Mouse (Mus musculus): ENCODE results near the gene Rnf135. TPM values are rescaled to one million over a fixed set of nuclear protein-coding genes. Genes with fewer than 3 reads are reported as not detected.

Gene Rnf135
- polyA plus RNA-seq, 1 experiment: 4.9 TPM

- Histone ChIP-seq H3K4me1 (replicated peaks; ENCODE audit: control insufficient read depth, insufficient read depth, low read length) (peaks cover 9% of the 10 kb centered on the region; the same call in 1 of the 2 replicates), H3K27ac (ENCODE audit: control insufficient read depth, insufficient read depth, low read length) (no peak overlapping the region), H3K4me3 (ENCODE audit: control insufficient read depth, insufficient read depth, low read length) (no peak overlapping the region), H3K27me3 (ENCODE audit: control insufficient read depth, insufficient read depth, low read length) (peaks cover 8% of the 10 kb centered on the region; the same call in 1 of the 2 replicates), H3K36me3 (ENCODE audit: control insufficient read depth, insufficient read depth, low read length) (no peaks in the 10 kb centered on the region)
- TF ChIP-seq CTCF (IDR thresholded peaks at IDR 0.05; ENCODE audit: borderline replicate concordance, control insufficient read depth, extremely low read depth, insufficient read depth, low read length, poor library complexity): no peak
- no peak for TF ChIP-seq POLR2A (IDR thresholded peaks at IDR 0.05; ENCODE audit: control insufficient read depth, extremely low read depth, insufficient read depth, low read length, poor library complexity)
- 34% methylated on average over 2 of the region's 2 CpGs for WGBS
- no peak for DNase-seq
Measured at GRCm38 (mm10) chr11:80151541-80151940, 32.1 kb upstream of the Rnf135 start.

- H3K4me1 ChIP-seq (replicated peaks; ENCODE audit: control insufficient read depth, insufficient read depth, low read length): peaks cover 9% of the 10 kb centered on the region; the same call in 1 of the 2 replicates
- H3K27ac ChIP-seq (ENCODE audit: control insufficient read depth, insufficient read depth, low read length): no peak overlapping the region
- H3K4me3 ChIP-seq (ENCODE audit: control insufficient read depth, insufficient read depth, low read length): no peak overlapping the region
- DNase-seq: no peak
- H3K27me3 ChIP-seq (ENCODE audit: control insufficient read depth, insufficient read depth, low read length): peaks cover 8% of the 10 kb centered on the region; the same call in 1 of the 2 replicates
- no peaks in the 10 kb centered on the region for H3K36me3 ChIP-seq (ENCODE audit: control insufficient read depth, insufficient read depth, low read length)
- TF ChIP-seq POLR2A (IDR thresholded peaks at IDR 0.05; ENCODE audit: control insufficient read depth, extremely low read depth, insufficient read depth, low read length, poor library complexity) (no peak), CTCF (IDR thresholded peaks at IDR 0.05; ENCODE audit: borderline replicate concordance, control insufficient read depth, extremely low read depth, insufficient read depth, low read length, poor library complexity) (no peak)
- 96% methylated on average over 8 of the region's 8 CpGs for WGBS
Measured at GRCm38 (mm10) chr11:80152376-80152775, 31.3 kb upstream of the Rnf135 start.

GRCm38 (mm10) chr11:80153857-80154495, 29.7 kb upstream of the Rnf135 start, which contains the start of gene Adap2:
TSS of gene Adap2 (plus strand) at chr11:80154105.
- DNase-seq: peak; percentile 86
- H3K4me1 ChIP-seq (replicated peaks; ENCODE audit: control insufficient read depth, insufficient read depth, low read length): peaks cover 6% of the 10 kb centered on the region; the same call in 1 of the 2 replicates
- peak within 1 kb of the TSS; percentile 65 for H3K4me3 ChIP-seq (ENCODE audit: control insufficient read depth, insufficient read depth, low read length)
- no peak within 1 kb of the TSS for H3K27ac ChIP-seq (ENCODE audit: control insufficient read depth, insufficient read depth, low read length)
- WGBS: 1% methylated on average over 47 of the region's 47 CpGs
- H3K27me3 ChIP-seq (ENCODE audit: control insufficient read depth, insufficient read depth, low read length): peaks cover 8% of the 10 kb centered on the region; the same call in 1 of the 2 replicates
- H3K36me3 ChIP-seq (ENCODE audit: control insufficient read depth, insufficient read depth, low read length): no peaks in the 10 kb centered on the region
- TF ChIP-seq POLR2A (IDR thresholded peaks at IDR 0.05; ENCODE audit: control insufficient read depth, extremely low read depth, insufficient read depth, low read length, poor library complexity) (0 out of 2 replicates have a peak, but pooled peaks have one; percentile 9), CTCF (IDR thresholded peaks at IDR 0.05; ENCODE audit: borderline replicate concordance, control insufficient read depth, extremely low read depth, insufficient read depth, low read length, poor library complexity) (no peak; the same call in 1 of the 2 replicates)

- TF ChIP-seq POLR2A (IDR thresholded peaks at IDR 0.05; ENCODE audit: control insufficient read depth, extremely low read depth, insufficient read depth, low read length, poor library complexity) (0 out of 2 replicates have a peak, but pooled peaks have one; percentile 4), CTCF (IDR thresholded peaks at IDR 0.05; ENCODE audit: borderline replicate concordance, control insufficient read depth, extremely low read depth, insufficient read depth, low read length, poor library complexity) (no peak)
- 48% methylated on average over 25 of the region's 25 CpGs for WGBS
- no peak overlapping the region for H3K27ac ChIP-seq (ENCODE audit: control insufficient read depth, insufficient read depth, low read length)
Measured at GRCm38 (mm10) chr11:80154501-80154900, 29.1 kb upstream of the Rnf135 start.

DNA sequence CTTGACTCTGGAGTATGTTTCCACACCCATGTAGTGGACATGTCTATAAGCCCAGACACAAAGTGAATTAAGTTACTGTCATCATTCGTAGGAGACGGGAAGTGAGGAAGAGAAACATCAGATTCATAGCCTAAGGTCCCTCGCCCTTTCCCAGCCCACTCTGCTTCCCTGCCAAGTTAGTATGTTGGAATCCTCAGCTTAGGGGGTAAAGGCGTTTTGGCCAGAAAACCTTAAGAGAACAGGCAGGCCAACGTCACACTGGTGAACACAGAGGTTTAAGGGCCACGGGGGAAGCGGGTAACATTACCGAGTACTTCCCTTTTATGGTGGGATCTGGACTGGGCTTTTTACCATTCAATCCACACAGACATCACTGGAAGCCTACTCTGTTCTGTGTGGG, 28.1 kb upstream of the Rnf135 start:
- Histone ChIP-seq H3K4me1 (replicated peaks; ENCODE audit: control insufficient read depth, insufficient read depth, low read length) (peaks cover 6% of the 10 kb centered on the region; the same call in 1 of the 2 replicates), H3K4me3 (ENCODE audit: control insufficient read depth, insufficient read depth, low read length) (no peak overlapping the region), H3K36me3 (ENCODE audit: control insufficient read depth, insufficient read depth, low read length) (no peaks in the 10 kb centered on the region), H3K27me3 (ENCODE audit: control insufficient read depth, insufficient read depth, low read length) (peaks cover 8% of the 10 kb centered on the region; the same call in 1 of the 2 replicates), H3K27ac (ENCODE audit: control insufficient read depth, insufficient read depth, low read length) (no peak overlapping the region)
- TF ChIP-seq POLR2A (IDR thresholded peaks at IDR 0.05; ENCODE audit: control insufficient read depth, extremely low read depth, insufficient read depth, low read length, poor library complexity): no peak
- TF ChIP-seq CTCF (IDR thresholded peaks at IDR 0.05; ENCODE audit: borderline replicate concordance, control insufficient read depth, extremely low read depth, insufficient read depth, low read length, poor library complexity): no peak
- WGBS: 69% methylated on average over 8 of the region's 8 CpGs
- no peak for DNase-seq

More at GRCm38 (mm10) chr11:80154501-80154900, 29.1 kb upstream of the Rnf135 start:
- Histone ChIP-seq H3K36me3 (ENCODE audit: control insufficient read depth, insufficient read depth, low read length) (no peaks in the 10 kb centered on the region), H3K4me1 (replicated peaks; ENCODE audit: control insufficient read depth, insufficient read depth, low read length) (peaks cover 6% of the 10 kb centered on the region; the same call in 1 of the 2 replicates), H3K27me3 (ENCODE audit: control insufficient read depth, insufficient read depth, low read length) (peaks cover 8% of the 10 kb centered on the region; the same call in 1 of the 2 replicates), H3K4me3 (ENCODE audit: control insufficient read depth, insufficient read depth, low read length) (peak overlapping the region; percentile 65)
- DNase-seq: no peak

GRCm38 (mm10) chr11:80155961-80156360, 27.7 kb upstream of the Rnf135 start:
- Histone ChIP-seq H3K27ac (ENCODE audit: control insufficient read depth, insufficient read depth, low read length) (no peak overlapping the region), H3K4me3 (ENCODE audit: control insufficient read depth, insufficient read depth, low read length) (no peak overlapping the region), H3K4me1 (replicated peaks; ENCODE audit: control insufficient read depth, insufficient read depth, low read length) (peaks cover 6% of the 10 kb centered on the region; the same call in 1 of the 2 replicates), H3K36me3 (ENCODE audit: control insufficient read depth, insufficient read depth, low read length) (no peaks in the 10 kb centered on the region), H3K27me3 (ENCODE audit: control insufficient read depth, insufficient read depth, low read length) (peaks cover 8% of the 10 kb centered on the region; the same call in 1 of the 2 replicates)
- TF ChIP-seq CTCF (IDR thresholded peaks at IDR 0.05; ENCODE audit: borderline replicate concordance, control insufficient read depth, extremely low read depth, insufficient read depth, low read length, poor library complexity): no peak
- no peak for DNase-seq
- 93% methylated on average over 4 of the region's 4 CpGs for WGBS
